Mouse (Mus musculus) retina, postnatal 7 days (tissue): ENCODE results near the gene Dnaja3.

Source experiments
- DNase-seq: peaks from one replicate; pipeline ENCODE4 v3.0.0-alpha.2; 2012; ENCODE audit warnings: low read depth, low spot score

Gene Dnaja3

DNA sequence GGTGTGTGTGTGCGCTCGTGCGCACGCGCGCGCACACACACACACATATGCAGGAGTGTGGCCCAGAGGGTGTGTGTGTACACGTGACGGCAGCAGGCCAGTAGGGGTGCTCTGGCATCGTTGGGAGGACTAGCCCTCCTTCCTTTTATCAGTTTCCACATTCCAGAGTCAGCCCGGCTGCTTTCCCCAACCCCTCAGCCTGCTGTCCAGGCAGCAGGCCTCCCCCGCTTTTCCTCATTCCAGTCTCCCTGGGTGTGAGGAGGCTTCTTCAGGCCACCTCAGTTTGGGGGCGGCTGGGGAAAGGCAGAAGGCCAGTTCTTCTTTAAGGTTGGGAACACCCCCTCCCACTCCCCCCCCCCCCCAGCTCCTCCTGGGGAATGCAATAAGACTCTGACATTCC lies 2.4 kb downstream of the Dnaja3 start:
- DNase-seq: no peak

GRCm38 (mm10) chr16:4642937-4643336 lies 3.1 kb downstream of the Dnaja3 start:
- no peak for DNase-seq

GRCm38 (mm10) chr16:4643670-4644419 lies 4.1 kb downstream of the Dnaja3 start:
- DNase-seq: no peak

DNA sequence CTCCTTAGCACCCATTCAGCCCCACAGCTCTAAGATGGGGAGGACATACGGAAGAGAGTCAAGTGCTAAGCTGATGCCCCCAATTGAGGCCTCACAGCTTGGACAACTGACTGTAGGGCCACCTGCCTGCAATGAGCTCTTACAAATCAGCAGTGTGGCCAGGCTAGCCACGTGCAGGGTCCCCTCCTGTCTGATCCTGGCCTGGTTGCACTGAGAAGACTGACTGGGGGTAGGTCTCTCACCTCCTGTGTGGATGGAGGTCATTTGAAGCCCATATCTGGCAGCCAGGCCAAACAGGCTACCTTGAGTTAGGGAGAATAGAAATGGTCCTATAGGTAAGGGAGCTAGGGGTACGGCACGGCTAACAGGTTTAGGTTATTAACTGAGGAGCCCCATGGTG lies 6.1 kb downstream of the Dnaja3 start:
- DNase-seq: no peak

DNA sequence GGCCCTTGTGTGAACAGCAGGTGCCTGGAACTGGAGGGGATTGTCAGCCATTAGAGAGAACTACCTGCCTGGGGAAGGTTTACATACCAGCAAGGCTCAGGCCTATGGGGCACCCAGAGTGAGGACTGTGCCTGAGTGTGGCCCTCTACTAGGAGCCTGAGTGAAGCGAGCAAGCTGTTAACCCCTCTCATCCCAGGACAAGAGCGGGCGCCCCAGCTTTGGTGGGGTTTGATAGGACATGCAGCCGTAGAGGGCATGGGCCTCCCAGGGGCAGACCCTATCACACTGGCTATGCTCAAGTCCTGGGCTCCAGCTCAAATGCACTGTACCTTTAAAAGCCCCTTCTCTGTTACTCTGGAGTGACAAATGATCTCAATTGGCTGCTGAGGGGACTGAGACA lies 7.0 kb downstream of the Dnaja3 start:
- DNase-seq: no peak

- no peak for DNase-seq
Observed at GRCm38 (mm10) chr16:4647651-4648141, 7.9 kb downstream of the Dnaja3 start.

GRCm38 (mm10) chr16:4648416-4649023 lies 8.7 kb downstream of the Dnaja3 start:
- no peak for DNase-seq

- no peak for DNase-seq
Observed at GRCm38 (mm10) chr16:4649211-4649610, 9.4 kb downstream of the Dnaja3 start.

GRCm38 (mm10) chr16:4649692-4650091 lies 9.9 kb downstream of the Dnaja3 start:
- no peak for DNase-seq

GRCm38 (mm10) chr16:4650161-4650560 lies 10.4 kb downstream of the Dnaja3 start:
- DNase-seq: no peak

GRCm38 (mm10) chr16:4651081-4651480 lies 11.3 kb downstream of the Dnaja3 start:
- no peak for DNase-seq

DNA sequence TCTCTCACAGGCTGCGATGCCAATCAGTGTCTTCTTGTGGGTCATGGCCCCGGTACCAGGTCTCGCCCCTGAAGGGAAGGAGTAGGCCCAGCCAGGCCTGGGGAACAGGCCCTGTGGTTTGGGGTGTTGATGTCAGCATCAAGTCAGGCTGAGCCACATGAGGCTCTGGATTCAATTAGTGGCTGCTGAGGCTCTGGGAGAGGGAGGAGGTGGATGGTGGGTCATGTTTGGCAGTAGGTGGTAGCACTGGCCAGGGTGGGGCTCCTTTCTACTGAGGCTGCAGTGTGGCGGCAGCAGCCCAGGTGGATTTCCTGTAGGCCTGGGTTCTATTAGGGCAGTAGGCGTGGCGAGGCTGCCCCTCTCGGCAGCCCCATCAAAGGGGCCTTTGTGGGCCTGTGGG lies 11.8 kb downstream of the Dnaja3 start:
- no peak for DNase-seq

DNA sequence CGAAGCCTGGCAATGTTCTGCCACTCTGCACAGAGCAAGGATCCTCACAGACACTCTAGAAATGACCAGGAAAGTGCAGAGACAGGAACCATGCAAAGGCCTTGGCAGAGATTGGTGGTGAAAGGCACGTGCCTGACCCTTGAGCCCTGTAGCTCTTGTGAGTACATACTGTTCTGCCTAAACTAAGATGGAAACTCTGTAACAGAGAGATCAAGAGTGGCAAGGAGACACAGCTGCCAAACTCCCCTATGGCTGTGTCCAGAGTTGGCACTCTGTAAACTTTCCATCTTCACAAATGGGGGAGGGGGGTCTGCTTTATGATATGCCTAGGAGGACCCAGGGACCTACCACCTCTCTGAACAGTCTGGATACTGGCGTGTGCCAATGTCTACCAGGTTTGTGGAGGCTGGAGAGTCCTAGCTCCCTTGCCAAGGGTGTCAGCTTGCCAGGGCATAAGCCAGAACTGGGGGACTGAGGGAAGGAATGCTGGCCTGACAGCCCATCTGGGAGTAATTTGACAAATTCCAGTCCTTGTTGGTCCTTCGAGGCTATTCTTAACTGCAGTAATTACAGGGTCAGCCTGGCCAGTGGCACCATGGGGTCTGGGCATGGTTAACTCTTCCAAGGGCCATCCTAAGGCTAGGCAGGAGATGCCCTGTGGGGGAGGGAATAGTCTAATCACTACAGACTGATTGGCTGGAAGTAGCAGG lies 13.1 kb downstream of the Dnaja3 start:
- no peak for DNase-seq

DNA sequence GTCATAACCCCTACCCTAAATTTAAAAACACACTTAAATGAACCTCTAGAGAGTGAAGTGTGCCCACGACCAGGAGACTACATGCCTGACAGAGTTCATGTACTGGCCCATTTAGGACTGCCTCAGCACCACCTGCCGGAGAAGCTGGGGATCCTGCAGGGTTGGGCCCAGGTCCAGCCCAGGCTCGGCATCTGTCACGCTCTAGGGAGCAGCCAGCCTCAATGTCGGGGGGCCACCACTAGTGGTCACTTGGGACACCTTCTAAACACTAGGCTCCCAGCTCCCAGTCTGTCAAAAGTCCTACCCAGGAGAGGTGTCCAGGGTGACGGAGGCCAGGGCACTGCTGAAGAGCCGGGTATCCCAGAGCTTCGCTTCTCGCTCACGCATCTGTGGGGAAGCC lies 14.9 kb downstream of the Dnaja3 start:
- no peak for DNase-seq

- DNase-seq: no peak
Observed at GRCm38 (mm10) chr16:4655251-4655734, 15.5 kb downstream of the Dnaja3 start.

DNA sequence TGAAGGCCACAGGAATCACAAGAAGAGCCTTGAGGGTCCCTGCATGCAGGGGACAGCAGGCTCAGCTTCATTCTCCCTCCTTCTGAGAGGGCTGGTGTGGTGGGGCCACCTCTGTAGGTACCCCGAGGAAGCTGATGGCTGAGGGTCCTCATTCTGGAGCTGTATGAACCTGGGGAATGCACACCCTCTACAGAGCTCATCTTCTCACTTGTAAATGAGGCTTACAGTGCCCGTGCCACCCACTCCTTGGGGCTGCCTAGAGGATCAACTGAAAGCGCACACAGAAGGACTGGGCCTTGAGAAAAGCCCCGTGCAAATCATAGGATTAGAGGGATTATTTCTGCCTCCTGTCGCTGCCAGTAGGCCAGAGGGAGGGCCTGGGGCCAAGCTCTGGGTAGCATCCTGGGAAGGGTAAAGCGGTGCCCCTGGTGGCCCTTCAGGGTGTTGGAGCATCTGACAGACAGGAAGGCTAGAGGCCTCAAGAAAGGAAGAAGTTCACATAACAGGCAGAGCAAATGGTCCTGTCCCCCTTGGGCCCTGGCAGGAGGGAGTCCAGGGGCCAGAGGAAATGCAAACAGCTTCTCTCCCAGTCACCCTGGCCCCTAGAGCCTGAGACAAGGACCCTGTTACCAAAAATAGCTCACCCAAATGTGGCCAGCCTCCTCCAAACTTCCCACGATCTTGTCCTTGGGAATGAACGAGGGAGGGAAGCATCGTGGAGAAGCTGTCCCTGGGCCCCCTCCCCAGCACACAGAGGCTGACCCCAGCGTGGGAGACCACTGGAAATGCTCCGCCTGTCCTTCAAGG lies 16.2 kb downstream of the Dnaja3 start:
- peak; percentile 85 for DNase-seq

- no peak for DNase-seq
Observed at GRCm38 (mm10) chr16:4656571-4657081, 16.8 kb downstream of the Dnaja3 start.

DNA sequence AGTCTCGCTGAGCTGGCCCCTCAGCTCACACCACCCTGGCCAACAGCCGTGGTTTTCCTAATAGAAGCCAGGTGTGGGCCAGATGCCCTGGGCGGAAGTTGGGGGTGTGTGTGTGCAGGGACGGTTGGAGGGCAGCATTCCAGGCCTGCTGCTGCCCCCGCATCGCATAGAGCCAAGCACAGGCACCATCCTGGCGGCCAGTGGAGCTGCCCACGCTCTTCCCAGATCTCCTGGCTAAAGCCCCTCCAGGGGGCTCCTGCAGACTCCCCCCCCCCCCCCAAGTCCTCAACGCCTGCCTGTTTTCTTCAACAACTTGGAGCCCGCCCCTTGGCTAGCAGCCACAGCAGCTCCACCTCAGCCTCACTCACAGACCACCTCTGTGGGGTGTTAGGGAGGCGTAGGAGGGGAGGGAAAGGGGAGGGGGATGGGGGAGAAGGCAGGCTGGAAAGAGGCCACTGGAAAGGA lies 19.0 kb downstream of the Dnaja3 start:
- DNase-seq: no peak

GRCm38 (mm10) chr16:4659326-4659725 lies 19.5 kb downstream of the Dnaja3 start:
- DNase-seq: no peak

DNA sequence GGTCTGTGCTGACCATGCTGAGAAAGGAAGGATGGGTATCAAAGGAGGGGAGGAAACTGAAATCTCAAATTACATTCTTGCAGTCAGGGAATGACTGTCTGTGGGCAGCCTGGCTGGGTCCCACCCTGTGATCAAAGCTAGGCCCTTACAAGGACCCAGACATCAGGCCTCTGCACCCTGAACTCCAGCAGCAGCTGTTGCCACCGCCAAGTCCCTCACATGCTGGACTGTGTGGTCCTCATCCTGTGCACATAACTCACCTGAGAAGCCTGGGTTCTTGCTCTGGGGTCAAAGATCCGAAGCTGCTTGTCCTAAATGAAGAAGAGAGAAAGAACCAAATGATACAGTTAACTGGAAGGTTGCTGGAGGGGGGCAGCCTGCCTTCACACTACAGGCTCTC lies 21.8 kb downstream of the Dnaja3 start:
- DNase-seq: no peak

- no peak for DNase-seq
Observed at GRCm38 (mm10) chr16:4663806-4664205, 24.0 kb downstream of the Dnaja3 start.
